Mouse (Mus musculus): ENCODE measurements around the gene Stpg3.
A peak's percentile ranks its signal among the peaks of the same experiment; 100 is the strongest.
"Not testable (repeated sequence)": the region's sequence is repeated elsewhere in the genome, so short reads cannot be mapped to it uniquely, and the experiment has no call there.

Gene Stpg3

DNA sequence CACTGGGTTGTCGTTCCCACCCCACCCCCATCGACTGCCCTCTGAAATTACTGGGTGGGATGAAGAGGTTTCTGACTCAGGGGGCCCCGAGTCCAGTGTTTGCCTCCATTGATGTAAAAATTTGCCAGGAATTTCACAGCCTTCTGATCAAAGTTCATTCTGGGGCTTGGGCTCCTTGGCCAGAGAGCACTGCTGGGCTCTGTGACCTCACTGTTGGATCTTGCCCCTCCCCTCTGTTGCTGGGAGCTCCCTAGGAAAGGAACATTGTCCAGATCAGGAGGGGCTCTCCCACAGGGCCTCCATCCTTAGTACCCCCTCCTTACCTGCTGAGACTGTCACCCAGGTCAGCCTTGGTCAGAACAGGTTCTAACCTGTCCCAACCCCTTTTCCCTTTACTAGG is at the start of gene Stpg3:
TSS of gene Stpg3 (minus strand) at position 194 of the 400 bp plus-strand sequence.
- no peak for DNase-seq

DNA sequence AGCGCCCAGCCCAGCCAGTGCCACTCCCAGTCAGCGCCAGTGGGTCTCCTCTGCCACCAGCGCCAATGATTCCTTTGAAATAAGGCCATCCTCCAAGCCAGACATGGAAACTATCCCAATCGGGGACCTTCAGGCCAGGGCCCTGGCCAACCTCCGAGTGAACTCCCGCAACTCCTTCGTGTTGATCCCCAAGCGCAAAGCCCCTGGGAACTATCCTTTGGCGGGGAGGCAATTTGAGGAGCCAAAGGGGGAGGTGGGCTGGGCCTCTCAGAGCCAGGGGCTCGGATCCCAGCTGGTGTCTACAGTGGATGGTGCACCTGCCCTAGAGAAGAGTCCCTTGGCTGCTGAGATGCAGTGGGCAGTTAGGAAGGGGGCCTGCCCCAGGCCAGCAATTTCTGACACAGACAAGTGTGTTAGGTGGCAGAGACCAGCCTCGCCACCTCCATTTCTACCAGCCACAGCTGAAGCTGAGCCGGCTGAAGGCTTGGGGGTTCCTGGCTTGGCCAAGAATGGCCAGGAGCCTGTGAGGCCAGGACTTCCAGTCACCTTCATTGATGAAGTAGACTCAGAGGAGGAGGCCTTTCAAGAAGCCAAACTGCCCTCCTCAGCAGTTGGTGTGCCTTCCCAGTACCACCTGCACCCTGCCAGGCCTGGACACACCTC is 49.3 kb upstream of the Stpg3 start:
- peak; percentile 24 for DNase-seq

DNA sequence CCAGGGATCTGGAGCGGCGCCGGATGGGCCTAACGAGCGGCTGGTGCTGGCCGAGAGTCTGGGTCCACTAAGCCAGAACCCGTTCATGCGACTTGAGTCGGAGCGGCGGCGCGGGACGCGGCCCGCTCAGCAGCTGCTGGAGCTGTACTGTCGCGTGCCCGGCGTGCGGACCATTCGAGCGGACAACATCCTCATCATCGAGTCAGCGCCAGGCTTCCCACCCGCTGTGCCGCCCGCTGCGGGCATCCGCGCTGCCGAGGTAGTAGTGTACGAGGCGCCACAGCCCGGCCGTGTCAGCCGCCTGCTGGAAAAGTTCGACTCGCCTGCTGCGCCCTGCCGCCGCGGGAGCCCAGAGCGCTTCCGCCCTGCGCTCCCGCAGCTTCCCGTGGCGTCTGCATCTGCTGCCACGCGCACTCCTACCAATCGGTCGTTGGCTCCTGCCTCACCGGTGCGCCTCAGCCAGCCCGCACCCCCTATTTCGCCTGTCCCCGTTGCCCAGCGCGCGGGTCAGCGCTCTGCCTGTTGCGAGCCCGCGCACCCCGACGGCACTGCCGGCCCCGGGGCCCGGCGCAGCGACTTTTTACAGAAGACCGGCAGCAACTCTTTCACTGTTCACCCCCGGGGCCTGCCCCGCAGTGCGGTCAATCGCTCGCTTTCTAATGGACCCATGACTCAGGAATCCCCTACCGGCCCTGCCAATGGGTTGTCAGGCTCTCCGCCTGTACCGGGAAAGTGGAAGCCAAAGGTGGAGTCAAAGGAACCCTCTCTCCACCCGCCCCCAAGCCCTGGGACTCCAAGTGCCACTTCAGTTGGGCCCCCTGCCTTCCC is 48.6 kb upstream of the Stpg3 start:
- peak; percentile 73 for DNase-seq

DNA sequence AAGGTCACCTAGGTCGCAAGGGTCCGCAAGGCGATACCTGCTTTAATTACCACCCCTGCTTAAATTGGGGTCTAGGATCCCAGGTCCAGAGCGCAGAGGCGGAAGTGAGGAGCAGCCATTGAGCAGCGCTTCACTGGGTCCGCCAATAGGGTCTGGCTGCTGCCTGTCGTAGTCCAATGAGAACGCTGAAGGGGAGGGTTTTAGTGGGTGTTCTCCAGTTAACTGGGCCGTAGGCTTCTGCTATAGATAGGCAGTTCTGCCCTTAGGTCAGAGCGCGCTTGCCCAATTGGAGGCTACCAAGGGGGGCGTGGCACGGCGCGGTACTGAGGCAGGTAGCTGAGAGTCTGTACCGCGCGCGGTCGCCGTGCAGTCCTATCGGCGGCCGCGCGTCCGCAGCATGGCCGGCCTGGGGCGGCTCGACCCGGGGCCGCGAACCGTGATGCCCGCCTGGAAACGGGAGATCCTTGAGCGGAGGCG is 47.9 kb upstream of the Stpg3 start, which contains the start of gene Tprn:
TSS of gene Tprn (plus strand) at position 328 of the 477 bp plus-strand sequence.
- peak; percentile 98 for DNase-seq

DNA sequence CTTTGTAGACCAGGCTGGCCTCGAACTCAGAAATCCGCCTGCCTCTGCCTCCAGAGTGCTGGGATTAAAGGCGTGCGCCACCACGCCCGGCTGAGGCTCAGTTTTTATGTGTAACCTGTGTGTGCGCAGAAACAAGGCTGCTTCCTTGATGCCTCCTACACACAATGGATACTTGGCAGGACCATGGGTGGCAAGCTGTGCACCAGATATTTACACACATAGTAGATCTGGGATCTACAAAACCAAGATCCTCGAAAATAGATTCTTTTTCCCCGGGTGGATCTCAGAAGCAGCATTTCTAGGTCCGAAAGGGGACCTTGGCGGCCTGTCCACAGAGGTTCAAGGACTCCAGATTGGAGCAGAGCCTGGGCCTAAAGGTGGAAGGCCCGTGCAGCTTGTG is 47.4 kb upstream of the Stpg3 start:
- DNase-seq: no peak

DNA sequence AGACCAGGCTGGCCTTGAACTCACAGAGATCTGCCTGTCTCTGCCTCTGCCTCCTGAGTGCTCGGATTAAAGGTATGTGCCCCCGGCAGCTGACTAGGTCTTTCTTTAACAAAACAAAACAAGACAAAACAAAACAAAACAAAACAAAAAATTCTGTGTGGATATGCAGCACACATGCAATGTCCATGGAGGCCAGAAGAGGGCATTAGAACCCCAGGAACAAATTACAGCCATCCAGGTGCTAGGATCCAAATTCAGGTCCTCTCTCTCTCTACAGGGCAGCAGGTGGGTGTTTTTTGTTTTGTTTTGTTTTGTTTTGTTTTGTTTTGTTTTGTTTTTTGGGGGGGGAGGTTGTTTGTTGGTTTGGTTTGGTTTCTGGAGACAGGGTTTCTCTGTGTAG is 44.5 kb upstream of the Stpg3 start:
- DNase-seq: peak; percentile 43

DNA sequence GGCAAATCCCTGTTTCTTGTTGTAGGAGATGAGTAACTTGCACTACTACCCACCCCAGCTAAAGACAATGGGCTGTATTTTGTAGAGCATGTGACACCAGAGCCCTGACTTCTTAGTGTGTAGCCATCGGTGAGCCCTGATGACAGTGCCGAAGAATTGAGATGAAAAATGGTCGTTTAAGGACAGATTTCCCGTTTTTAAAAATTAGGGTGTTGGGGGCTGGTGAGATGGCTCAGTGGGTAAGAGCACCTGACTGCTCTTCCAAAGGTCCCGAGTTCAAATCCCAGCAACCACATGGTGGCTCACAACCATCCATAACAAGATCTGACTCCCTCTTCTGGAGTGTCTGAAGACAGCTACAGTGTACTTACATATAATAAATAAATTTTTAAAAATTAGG is 42.8 kb upstream of the Stpg3 start:
- not testable (repeated sequence) for DNase-seq

DNA sequence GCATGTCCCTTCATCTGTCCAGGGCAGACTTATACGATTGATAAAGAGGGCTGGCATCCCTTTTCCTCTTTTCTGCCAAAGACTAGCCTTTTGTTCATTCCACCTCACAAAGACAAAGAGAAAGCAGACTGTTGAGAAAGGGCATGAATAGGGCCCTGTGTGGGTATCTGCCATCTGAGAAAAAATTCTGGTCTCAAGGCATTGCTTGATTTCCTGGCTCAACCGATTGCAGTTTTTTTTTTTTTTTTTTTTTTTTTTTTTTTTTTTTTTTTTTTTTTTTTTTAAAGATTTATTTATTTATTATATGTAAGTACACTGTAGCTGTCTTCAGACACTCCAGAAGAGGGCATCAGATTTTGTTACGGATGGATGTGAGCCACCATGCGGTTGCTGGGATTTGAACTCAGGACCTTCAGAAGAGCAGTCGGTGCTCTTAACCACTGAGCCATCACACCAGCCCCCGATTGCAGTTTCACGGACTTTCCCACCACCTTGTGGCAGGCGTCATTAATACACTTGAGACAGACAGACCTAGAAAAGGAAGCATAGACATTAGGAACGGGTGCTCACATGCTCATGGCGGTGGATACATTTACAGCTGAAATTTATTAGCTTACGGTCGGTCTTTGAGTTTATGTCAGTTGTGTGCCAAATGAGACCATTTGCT is 42.1 kb upstream of the Stpg3 start:
- peak; percentile 55 for DNase-seq

DNA sequence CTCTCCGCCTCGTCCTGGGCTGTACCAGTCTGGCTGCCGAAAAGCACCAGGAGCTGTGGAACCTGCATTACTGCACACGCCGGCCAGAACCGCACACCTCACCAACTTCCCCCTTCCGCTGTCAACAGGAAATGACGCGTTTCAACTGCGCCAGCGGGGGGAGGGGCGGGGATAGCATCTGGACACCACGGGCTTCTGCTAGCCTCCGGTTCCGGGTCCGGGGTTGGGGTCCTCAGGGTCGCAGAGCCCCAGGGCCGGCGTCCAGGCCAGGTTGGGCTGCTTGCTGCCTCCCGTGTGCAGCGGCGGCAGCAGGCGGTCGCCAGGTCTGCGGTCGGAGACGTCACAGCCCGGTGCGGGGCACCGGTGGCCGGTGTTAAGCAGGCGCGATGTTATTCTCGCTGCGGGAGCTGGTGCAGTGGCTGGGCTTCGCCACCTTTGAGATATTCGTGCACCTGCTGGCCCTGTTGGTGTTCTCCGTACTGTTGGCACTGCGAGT is 40.9 kb upstream of the Stpg3 start, which contains the start of gene Tmem203:
TSS of gene Tmem203 (plus strand) at position 156 of the 496 bp plus-strand sequence.
- DNase-seq: peak; percentile 96

DNA sequence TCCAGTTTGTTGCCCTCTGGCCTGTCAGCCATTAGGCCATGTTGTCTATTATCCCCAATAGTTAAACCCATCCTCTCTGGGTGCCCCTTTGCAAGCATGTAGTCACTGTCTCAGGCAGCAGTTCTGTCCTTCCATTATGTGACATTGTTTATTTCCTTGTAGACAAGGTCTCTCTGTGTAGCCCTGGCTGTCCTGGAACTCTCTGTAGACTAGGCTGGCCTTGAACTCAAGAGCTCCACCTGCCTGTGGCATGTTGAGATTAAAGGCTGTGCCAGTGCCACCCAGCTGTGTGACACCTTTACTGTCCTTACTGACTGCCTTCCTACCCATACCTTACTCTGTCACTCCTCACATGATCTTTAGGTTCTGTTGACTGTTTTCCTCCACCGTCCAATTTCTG is 37.9 kb upstream of the Stpg3 start:
- DNase-seq: peak; percentile 23

DNA sequence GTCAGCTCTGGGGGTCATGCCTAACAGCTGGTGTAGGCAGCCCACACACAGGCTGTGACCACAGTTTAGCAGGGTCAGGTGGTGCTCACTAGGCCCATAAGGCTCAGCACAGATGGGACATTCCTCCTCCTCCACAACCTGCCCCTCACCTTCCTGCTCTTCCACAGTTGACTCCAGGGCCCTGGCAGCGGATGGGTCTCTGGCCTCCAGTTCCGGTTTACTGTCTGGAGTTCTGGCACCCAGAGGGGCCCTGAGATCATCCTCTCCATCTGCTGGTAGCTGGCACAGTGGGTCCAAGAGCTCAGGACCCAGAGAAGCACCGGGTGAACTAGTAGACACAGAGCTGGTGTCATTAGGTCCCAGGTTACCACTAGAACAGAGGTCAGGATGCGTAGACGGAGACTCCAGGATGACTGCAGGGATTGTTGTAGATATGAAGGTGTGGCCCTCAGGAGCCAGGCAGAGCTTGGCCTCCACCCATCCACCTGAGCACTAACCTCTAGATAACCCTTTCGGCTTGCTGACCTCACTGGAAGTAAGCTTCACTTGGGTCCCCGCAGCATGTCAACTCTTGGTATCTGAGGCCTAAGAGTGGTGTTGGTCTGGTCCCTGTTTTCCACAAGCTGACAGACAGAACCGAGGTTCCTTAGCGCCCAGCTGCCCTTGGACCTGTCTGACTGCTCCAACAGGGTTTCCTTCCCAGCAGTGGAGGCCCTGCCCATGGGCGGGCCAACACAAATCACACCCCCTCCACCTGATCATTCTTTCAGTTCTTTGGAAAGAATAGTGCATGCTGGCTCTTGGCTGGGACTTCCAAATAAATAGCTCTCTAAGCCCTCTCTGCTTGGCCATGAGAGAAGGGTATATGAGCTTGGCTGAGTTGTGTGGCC is 32.0 kb upstream of the Stpg3 start, which contains the start of gene AL732309.1:
TSS of gene AL732309.1 (minus strand) at position 681 of the 890 bp plus-strand sequence.
- DNase-seq: no peak

DNA sequence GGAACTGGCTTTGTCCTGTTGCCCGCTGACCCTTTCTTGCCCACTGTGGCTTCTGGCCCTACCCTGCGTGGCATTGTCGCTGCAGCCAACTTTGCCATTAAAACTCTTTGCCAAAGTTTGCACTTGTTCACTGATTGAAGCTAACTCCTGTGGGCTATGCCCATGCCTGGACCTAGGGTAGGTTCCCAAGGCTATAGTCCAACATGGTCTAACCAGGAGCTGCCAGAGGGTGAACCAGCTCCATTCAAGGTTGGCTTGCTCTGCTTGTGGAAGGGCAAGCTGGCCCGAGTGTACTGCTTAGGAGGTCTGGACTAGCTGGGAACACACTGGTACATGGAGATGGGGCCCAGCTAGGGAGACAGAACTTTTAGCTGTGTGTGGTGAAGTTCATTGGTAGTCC is 29.7 kb upstream of the Stpg3 start:
- no peak for DNase-seq

DNA sequence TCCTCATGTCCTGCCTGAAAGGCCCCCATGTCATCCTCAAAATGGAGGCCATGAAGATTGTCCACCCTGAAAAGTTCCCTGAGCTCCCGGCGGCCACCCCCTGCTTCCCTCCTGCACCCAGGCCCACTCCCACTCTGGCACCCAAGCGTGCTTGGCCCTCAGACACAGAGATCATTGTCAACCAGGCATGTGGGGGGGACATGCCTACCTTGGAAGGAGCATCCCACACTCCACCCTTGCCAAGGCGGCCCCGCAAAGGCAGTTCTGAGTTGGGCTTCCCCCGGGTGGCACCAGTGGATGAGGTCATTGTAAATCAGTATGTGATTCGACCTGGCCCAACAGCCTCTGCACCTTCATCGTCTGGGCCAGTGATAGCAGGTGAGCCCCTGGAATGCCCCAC is 28.9 kb upstream of the Stpg3 start:
- no peak for DNase-seq

DNA sequence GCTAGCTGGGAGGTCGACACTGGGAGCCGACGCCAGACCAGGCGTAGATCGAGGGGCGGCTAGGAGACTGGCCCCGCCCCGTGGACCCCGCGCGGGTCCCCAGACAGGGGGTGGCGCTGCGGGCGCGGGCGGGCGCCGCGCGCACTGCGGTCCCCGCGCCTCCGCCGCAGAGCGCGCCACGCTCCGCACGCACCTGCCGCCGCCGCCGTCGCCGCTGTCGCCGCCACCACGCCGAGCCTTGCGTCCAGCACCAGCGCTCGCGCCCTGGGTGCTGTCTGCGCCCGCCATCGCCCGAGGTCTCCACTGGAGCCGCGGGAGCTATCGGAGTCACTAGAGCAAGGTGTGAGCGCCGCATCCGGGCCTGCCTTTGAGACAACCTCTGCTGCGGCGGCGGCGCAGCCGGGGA is 27.7 kb upstream of the Stpg3 start, which contains the start of the genes Rnf208 and Cysrt1:
TSS of gene Rnf208 (plus strand) at position 155 of the 406 bp plus-strand sequence.
TSS of gene Cysrt1 (minus strand) at position 352 of the 406 bp plus-strand sequence.
- DNase-seq: peak; percentile 66

DNA sequence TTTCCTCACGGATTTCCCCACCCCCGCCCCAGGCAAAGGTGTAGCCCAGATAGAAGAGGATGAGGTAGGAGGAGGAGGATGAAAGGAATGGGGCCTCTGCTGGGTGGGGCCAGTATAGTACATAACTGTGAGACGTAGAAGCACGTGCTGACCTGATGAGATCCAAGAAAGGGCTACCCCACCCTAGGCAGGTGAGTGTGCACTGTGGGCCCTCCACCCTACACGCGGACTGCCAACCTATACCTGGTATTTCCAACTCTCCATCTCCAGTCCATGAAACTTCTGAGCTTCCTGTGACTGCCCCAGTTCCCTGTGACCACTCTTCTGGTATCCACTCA is 27.0 kb upstream of the Stpg3 start:
- no peak for DNase-seq

DNA sequence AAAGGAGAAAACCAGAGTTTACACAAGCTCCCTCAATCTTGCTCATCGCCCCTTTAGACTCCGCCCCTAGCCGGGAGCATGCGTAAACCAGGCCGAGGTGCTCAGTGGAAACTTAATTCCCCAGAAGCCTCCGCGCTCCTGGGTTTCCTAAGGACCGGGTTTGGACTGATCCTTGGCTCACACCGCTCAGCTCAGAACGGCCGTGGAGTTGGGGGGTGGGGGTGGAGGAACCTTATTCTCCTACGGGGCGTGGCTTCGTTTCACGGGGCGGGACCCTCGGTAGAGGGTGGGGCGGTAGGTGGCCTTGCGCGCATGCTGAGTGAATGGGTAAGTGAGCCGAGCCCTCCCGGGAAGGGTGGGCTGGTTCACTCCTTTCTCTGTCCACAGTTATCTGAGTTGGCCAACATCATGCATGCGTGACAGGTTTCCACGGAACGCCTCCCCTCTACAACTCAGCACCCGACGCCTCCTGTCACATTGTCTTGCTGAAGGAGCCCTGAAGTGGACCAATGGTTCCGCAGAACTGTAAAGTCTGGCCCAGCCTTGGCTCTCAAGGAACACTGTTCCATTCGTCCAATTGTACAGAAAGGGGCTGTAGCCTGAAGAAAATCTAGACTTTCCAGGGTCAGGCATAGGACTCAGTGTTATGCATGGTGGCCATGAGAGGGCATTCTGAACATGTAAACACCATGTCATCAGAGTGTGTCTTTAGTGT is 26.4 kb upstream of the Stpg3 start:
- peak; percentile 88 for DNase-seq

DNA sequence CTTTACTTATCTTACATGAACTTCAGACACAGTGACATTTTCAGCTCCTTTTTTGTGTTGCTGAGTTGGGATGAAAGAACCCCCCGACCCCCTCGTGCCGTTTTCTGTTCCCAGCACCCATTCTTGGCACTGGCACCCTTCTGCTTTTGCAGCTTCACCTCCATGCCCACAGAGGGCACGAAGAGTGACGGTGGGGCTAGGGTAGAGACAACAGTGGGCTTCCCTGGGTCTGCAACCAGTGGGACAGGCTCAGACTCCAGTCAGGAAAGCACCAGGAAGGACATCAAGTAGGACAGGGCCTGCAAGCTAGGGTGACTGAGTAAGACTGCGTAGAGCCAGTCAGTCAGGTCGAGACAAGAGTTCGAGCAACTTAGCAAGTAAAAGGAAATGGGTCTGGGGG is 25.9 kb upstream of the Stpg3 start:
- DNase-seq: no peak

DNA sequence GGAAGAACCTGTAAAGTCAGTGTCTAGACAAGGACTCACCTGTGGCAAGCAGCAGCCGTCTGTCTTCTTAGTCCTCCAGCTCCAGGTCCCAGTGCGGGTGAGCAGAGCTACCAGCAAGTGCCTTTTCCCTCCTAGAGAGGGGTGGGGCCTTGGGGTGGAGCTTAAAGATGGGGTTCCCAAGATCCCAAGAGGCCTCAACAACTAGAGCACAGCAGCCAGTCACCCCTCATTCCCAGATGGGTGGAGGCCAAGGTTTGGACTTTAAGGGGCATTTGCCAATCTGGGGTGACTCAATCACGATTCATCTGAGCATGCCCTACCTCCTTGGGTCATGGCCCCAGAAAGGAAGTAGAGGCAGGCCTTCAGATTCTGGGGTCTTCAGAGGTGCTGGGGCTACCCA is 25.3 kb upstream of the Stpg3 start:
- no peak for DNase-seq

DNA sequence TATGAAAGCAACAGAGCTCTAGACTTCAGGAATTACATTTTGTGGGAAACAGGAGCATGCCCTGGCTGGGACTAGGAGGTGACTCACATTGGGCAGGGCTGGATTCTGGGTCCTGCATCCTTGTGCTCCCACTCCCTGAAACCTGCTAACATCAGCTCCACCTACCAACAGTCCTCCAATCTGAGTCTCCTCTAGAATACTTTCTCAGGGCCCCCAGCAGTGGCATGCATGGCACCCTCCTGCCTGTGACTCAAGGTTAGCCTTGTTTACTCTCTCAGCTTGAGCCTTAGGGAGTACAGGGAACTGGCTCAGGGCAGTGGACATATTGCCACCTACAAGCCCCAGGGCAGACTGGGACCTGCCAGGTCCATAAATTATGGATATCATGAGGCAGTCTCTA is 23.7 kb upstream of the Stpg3 start:
- no peak for DNase-seq

DNA sequence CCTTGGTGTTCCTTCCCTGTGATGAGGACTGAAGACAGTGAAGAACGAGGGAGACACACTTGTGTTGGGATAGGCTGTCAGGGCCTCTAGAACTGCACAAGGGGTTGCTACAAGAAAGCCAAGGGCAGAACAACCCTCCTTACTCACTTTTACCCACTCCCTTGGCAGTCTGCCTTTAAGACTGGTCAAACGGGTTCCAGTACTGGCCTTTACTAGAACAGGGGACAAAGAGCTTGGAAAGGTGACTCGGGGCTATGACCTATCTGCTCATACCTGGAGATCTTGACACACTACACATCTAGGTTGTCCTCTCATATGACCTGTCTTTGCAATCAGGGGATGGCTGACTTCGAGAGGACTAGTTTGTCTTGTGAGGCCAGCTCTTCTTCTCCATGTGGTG is 23.1 kb upstream of the Stpg3 start:
- no peak for DNase-seq

DNA sequence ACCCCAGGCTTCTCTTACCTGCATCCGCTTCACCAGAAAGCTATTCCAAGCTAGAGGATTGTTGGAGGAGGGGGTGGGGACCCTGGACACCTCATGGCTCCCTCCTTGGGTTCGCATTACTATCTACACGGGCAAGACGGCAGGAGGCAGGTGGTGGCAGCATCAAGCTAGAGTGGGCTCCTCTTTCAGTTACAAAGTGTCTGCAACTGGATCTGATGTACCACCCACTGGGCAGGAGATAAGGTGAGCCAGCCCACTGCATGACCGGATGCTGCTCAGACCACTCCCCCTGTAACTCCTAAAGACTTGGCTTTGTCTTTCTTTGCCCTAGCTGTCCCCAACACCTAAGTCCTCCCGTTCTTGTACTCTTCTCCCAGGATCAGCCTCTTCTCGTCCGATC is 22.2 kb upstream of the Stpg3 start, which contains the start of gene Rnf224:
TSS of gene Rnf224 (minus strand) at position 174 of the 400 bp plus-strand sequence.
- DNase-seq: no peak

All from retina, postnatal 1 day (tissue).